Mouse (Mus musculus): ENCODE data around the gene Ttll9. TPM values are rescaled to one million over a fixed set of nuclear protein-coding genes. Genes with fewer than 3 reads are reported as not detected.

The Ttll9 gene
- polyA plus RNA-seq, 3 experiments from 2014 or later = 0.92 to 1.6 (median 1.0) TPM

DNA sequence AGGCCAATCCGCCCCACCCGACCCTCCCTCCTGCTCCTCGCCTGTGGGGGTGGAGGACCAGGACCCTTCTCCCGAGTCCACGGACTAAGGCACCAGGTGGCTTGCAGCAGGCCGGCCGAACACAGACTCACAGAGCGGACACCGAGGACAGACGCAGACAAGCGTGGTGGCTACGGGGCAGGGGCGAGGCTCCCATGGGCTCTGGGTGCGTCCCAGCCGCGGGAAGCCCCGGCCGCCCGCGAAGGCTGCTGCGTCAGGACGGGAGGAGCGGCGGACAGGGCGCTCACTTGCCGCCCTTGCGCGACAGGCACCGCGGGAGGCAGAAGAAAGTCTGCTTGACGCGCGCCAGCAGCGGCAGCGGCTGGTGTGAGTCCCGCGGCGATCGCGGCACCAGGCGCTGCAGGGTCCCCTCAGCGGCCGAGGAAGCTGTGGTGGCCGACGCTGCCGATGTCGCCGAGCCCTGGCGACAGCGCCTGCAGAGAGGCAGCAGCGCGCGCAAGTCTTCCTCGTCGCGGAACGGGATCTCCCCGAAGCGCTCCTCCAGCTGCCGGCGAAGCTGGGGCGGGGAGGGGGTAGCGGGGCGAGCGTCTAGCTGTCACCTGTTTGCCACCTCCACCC, 19.3 kb upstream of the Ttll9 start:
- no peak for ATAC-seq

- no peak for ATAC-seq
These were observed 18.7 kb upstream of the Ttll9 start for GRCm38 (mm10) chr2:152943568-152943967.

- ATAC-seq = no peak
These were observed 18.3 kb upstream of the Ttll9 start for GRCm38 (mm10) chr2:152944013-152944412.

DNA sequence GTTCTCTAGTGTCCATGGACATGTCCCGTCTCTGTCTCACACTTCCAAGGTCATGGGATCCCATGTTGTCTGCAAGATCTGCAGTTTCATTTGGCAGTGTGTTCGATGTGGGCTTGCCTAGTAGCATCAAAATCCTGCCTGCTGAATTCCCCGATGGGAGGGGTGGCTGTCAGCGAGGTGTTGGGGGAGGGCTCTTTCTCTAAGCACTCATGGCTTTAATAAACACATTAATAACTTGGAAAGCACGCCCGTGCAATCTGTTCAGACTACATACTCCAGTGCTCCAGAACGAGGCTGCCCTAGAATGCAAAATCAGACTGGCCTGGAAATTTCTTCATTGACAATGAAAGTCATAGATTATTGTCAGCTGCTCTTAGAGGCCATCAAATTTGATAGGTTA, 15.2 kb upstream of the Ttll9 start:
- no peak for ATAC-seq

DNA sequence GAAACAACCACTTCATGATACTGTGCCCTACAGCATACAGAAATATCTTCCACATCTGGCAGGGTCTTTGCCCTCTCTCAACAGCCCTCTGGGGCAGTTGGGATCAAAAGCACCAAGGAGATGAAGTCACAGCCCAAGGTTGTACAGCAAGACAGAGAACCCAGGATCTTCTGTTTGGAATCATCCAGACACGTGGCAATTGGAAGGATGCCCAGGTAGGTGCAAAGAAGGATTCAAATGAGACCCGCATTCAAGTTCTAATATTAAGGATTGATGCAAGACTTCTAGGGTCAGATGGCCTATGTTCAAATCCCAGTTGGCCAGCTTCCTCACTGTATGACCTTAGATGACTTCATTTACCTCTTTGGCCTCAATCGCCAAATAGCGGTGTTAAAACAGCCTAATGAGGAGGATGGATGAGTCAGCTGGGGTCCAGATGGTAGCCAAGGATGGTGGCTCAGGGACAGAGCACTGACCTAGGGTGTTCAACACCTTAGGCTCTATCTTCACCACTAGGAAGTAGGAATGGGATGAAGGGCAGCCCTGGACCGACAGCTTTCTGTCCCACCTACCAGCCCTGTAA, 13.8 kb upstream of the Ttll9 start:
- ATAC-seq = no peak

DNA sequence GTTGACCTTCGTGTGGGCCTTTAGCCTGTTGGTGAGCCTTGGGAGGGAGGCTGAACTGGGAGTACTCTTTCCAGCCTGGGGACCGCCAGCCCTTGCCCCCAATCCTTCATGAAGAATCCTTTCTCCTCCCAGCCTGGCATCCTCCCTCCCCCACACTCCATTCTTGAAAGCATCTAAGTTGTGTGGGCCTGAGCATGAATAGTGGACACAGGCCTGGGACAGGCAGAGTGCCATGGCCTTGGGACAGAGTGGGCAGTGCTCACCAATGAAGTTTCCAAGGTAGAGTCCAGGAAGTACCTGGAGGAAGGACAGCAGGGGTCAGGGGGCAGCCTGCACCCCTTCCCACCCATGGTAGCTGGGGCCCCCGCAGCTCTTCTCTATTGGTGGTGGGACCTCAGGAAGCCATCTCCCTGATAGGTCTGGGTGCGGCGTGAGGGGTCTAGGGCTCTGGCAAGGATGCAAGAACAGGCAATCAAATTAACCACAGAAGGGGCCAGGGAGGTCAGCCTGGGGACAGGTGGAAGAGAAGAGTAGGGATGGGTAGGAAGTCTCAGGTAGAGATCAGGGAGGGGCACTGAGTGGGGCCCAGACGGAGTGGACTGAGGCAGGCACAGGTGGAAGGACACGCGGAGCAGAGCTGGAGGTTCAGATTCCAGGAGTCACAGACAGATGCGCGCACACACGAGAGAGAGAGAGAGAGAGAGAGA, 11.8 kb upstream of the Ttll9 start:
- no peak for ATAC-seq

DNA sequence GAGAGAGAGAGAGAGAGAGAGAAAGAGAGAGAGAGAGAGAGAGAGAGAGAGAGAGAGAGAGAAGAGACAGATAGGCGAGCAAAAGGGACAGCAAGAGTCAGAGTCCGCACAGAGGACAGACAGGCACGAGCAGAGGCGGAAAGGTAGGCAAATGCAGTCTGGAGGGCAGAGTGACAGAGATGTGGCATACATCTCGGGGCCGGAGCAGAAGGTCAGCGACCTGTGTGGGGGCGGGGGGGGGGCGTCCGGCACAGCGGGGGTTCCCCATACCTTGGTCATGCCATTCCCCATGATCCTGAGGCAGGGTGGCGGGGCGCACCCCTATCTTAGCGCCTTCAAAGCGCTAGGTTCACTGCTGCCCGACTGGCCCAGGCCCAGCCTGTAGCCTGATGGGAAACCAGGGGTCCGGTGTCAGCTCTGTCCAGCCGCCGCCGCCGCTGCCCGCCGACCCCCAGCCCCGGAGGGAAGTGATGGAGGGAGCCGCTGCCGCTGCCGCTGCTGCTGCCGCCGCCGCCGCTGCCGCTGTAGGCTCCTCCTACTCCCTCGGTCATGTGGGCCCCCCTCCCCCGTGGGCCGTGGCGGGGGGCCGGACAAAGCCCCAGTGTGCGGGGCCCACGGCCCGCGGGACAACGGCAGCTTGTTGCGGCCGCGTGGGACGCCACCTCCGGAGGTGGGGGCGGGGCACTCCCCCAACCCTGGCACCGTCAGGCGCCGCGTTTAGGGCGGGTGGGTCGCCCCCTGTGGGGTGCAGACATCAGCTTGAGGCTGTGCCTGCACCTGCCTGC, 11.0 kb upstream of the Ttll9 start, which contains the start of gene Dusp15:
Dusp15 (minus strand) TSS at position 634 of the 785 bp plus-strand sequence.
- ATAC-seq = no peak

DNA sequence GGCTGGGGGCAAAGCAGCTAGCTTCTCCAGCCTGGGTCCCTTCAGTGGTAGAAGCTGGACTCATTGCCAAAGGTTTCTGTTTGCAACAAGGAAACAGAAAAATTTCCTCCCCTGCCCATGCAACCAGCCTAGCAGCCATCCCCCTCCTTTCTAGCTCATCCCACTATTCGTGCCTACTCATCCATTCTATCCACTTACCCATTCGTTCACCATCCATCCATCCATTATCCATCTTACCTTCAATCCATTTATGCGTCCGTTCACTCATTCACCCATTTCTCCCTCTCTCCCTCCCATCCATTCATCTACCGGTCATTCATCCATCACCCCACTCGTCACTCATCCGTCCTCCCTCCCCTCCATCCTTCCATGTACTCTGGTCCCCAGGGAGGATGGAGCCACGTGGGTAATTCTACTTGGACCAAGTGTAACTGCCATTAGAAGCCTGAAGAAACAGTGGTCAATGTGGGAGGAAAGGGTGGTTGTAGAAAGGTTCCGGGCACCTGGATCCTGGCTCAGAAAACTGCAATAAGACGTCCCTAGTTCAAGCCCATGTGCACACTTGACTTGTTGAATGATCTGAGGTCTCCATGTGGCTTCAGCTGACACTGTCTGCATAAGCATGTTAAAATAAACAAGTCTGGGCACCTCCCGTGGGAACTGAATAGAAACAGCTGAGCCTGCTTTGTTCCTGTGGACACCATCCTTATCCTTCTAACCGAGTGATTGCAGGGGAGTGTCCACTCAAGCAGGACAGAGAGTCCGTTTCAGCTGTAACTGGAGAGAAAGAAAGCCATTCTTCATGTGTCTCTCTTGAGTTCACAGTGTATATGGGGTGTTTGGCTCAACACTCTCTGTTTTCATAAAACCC, 10.2 kb upstream of the Ttll9 start:
- ATAC-seq = no peak

- no peak for ATAC-seq
These were observed 4.2 kb upstream of the Ttll9 start for GRCm38 (mm10) chr2:152958116-152958515.

GRCm38 (mm10) chr2:152965555-152965954, 3.3 kb downstream of the Ttll9 start:
- no peak for ATAC-seq

DNA sequence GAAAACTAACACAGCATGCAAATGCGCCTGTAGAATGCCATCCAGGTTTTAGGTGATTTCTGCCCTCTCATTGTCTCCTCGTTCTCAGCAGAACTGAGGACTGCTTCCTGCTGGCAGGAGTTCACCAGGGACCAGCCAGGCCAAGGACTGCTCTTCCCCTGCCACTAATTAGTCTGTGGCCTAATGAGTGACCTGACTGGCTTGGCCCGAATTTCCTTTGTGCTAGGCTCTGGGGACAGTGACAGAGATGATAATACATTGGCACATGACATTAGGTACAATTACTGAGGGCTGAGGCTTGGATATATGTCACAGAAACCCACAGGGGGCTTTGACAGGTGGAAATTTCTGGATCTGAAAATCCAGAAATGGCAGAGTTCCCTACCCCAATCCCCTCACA, 14.7 kb downstream of the Ttll9 start:
- ATAC-seq = no peak

DNA sequence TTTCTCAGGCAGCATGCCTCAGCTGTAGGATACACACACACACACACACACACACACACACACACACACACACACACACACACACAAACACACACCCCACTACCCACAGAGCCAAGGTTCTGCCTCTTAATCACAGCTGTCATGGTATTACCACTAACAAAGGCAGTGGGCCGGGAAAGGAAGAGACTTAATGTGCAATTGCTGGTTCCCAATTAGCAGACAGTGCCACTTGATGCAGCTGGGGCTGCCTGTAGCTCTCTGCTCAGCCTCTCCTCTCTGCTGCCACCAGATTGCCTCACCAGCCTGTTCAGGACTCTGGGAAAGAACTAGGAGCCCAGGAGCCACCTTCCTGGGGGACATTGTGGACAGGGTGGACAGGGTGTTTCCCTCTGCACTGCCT, 23.3 kb downstream of the Ttll9 start:
- no peak for ATAC-seq

GRCm38 (mm10) chr2:152991529-152991928, 29.2 kb downstream of the Ttll9 start:
- ATAC-seq = no peak

DNA sequence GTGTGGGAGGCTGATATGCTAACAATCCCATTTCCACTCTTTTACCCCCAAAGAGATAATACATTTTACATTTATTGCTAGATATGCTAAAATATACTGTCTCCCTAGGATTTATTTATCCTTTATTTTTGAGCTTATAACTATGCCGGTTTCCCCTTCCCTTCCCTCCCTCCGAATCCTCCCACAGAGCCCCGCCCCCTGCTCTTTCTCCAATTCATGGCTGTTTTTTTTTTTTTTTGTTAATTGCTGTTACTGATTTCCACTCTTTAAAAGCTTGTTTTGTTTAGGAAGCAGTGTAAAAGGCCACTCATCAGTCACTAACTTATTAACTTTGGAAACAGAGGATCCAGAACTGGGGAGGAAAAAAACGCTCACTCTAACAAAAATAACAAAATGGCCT, 34.8 kb downstream of the Ttll9 start:
- no peak for ATAC-seq

- peak; percentile 83 for ATAC-seq
These were observed 40.4 kb downstream of the Ttll9 start for GRCm38 (mm10) chr2:153002492-153003248.

DNA sequence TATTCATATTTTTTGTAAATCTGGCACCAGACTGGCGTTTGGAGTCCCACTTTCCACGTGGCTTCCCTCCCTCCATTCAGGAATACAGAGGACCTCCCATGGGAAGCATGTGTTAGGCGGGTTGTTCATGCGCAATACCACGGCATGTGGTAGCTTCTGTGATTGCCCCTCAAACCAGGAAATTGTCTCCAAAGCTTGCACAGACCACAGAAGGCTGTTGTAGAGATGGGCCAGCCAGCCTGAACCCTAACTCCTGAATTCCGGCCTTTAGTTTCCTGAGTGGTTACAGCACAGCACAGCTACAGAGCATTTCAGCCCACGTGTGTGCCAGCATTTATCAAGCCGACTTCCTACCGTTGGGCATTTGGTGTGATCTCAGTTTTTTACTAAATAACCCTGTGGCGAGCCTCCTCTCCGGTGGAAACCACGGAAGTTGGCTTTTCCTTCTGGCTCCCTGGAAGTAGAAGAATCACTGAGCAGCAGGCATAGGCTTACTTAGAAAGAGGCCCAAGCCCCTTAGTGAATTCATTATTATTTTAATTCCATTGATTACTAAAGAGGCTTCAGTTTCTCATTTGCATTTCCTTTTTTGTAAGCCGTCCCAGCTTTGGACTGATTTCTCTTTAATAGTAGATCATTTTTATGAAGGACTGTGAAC, 41.5 kb downstream of the Ttll9 start:
- ATAC-seq = no peak

DNA sequence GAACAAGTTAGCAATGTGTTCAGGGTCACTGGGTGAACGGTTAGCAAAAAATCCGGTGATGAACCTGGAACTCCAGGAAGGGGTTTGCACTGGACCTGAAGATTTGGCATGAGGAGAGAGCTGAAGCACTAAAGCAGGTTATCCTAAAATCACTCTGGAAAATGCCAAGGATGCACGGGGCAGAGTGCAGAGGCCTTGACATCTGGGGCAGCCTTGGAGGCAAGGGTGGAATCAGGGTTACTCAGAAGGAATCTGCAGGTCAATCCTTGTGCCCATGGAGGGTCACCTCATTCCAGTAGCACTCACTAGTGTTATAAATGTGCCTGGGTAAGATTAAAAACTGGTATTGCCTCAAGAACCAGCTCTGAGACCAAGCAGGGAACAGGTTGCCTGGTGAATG, 43.7 kb downstream of the Ttll9 start:
- no peak for ATAC-seq

DNA sequence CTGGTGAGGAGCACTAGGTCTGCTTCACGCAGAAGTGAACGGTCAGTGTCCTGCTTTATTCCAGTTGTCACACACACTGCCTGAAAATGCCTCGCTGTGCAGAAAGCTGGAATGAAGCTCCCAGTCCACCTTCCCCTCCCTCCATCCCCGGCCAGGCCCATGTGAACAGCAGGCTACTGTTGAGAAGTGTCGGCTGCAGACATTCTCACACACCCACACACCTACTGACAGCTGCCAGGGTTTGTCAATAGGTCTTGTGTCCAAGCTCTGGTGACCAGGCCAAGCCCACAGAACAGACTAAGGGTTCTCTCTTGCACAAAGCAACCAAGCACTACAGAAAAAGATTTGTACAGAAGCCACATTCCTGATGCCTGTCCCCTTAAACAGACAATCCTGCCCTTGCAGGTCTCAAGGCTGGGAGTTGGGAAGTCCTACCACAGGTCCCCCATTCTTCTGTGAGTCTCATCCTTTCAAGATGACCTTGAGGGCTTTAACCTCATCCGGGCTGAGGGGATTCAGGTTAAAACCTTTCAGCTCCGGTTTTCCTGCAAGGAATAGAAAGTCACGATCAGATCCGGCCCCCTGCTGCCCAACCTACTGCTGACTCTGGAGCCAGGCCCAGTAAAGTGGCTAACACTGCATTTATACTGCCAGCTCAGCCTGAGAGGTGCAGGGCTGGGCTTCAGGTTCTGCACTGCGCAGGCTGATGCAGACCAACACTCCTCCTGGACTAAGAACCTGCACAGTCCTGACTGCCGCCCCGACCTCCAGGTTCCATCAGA, 47.1 kb downstream of the Ttll9 start:
- ATAC-seq = no peak

GRCm38 (mm10) chr2:153013724-153014515, 51.6 kb downstream of the Ttll9 start:
- no peak for ATAC-seq
